In the genomic region with DNA sequence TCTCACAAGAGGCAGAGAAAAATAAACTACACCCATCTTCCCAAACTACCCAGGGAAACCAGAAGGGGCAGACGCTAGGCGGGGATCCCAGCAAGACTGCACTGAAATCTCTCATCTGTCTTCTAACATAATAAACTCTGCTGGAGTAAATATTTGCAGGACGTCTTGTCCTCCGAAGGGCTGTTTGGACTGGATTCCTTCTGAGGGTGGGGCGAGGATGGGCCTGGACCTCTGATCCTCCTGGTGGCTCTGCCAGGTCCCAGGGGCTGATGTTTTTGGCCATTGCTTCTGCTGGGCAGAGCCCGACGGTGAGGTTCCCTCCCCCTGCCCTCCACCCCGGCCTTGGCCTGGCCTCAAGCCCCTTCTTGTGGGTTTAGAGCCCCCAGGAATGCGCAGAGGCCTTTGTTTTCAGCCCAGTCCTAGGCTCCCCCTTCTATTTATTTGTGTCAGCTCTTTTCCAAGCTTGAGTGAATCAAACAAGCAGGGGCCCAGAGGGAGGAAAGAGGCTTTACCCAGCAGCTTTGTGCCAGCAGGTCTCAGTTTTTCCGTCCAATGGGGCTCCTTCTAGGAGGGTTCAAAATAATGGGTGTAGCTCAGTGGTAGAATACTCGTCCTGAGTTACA, we compare ENCODE assay signal across 9 mouse cellular contexts. TPM values are rescaled to one million over a fixed set of nuclear protein-coding genes. Genes with fewer than 3 reads are reported as not detected.
DNase-seq lines count a peak whose midpoint lies in the region; TF ChIP-seq lines count a peak whose summit lies in the region.
"Had no signal": no experiment of that assay in that cellular context is flagged by ENCODE, and none has a peak within 500 bp of the region (broad histone marks: within the 10 kb centered on the region; RNA-seq: fewer than 3 reads in every experiment).

No protein-coding gene starts in this region.

- TF ChIP-seq CTCF in ES-Bruce4 (IDR thresholded peaks at IDR 0.05; ENCODE audit: low read depth, low read length), result no peak
- no peak for TF ChIP-seq CTCF in kidney, adult 2 months (conservative IDR thresholded peaks at IDR 0.05; ENCODE audit: insufficient read depth, insufficient read length, low read depth, low read length)
- TF ChIP-seq CTCF in small intestine, adult 2 months (IDR thresholded peaks at IDR 0.05; ENCODE audit: extremely low read depth, insufficient read length, insufficient replicate concordance, low read depth, low read length), result no peak

- H3K27me3 ChIP-seq in ES-Bruce4 (ENCODE audit: control insufficient read depth, insufficient read depth, low read length, poor library complexity, severe bottlenecking), result no peaks in the 10 kb centered on the region
- H3K27me3 ChIP-seq in kidney, adult 2 months (replicated peaks; ENCODE audit: control insufficient read depth, insufficient read depth, low read length), result no peaks in the 10 kb centered on the region
- H3K27me3 ChIP-seq in small intestine, adult 2 months (ENCODE audit: control insufficient read depth, insufficient read depth, low read length), result no peaks in the 10 kb centered on the region

- no peaks in the 10 kb centered on the region for H3K36me3 ChIP-seq in ES-Bruce4 (ENCODE audit: control insufficient read depth, insufficient read depth, low read length, poor library complexity, severe bottlenecking)
- no peaks in the 10 kb centered on the region for H3K36me3 ChIP-seq in kidney, adult 2 months (ENCODE audit: control insufficient read depth, insufficient read depth, low read length)
- H3K36me3 ChIP-seq in small intestine, adult 2 months (ENCODE audit: control insufficient read depth, insufficient read depth, low read length), result no peaks in the 10 kb centered on the region

- H3K27ac ChIP-seq in ES-Bruce4 (ENCODE audit: insufficient read depth, low read length), result peak overlapping the region; percentile 30
- H3K27ac ChIP-seq in kidney, adult 2 months (ENCODE audit: insufficient read depth, low read depth, low read length), result peak overlapping the region; percentile 63
- peak overlapping the region; percentile 68 for H3K27ac ChIP-seq in small intestine, adult 2 months (ENCODE audit: insufficient read depth, low read depth, low read length)
- H3K27ac ChIP-seq: liver, embryonic 14.5 days had no signal

- peak overlapping the region; percentile 54 for H3K9ac ChIP-seq in ES-Bruce4 (ENCODE audit: low read depth, poor library complexity, severe bottlenecking)
- H3K9ac ChIP-seq: liver, embryonic 14.5 days had no signal

- no peak overlapping the region for H3K4me3 ChIP-seq in ES-Bruce4 (ENCODE audit: low read depth, low read length)
- no peak overlapping the region for H3K4me3 ChIP-seq in kidney, adult 2 months (ENCODE audit: insufficient read depth, low read depth, low read length)
- no peak overlapping the region for H3K4me3 ChIP-seq in small intestine, adult 2 months (ENCODE audit: low read depth, low read length)

- TF ChIP-seq POLR2A in ES-Bruce4 (IDR thresholded peaks at IDR 0.05; ENCODE audit: insufficient read depth, low read length), result no peak
- no peak for TF ChIP-seq POLR2A in kidney, adult 2 months (IDR thresholded peaks at IDR 0.05; ENCODE audit: low read depth, low read length)
- TF ChIP-seq POLR2A in small intestine, adult 2 months (IDR thresholded peaks at IDR 0.05; ENCODE audit: low read depth, low read length), result no peak; the same call in 1 of the 2 replicates

- no peaks in the 10 kb centered on the region for H3K9me3 ChIP-seq in ES-Bruce4 (replicated peaks; ENCODE audit: control insufficient read depth, insufficient read depth, low read length, poor library complexity, severe bottlenecking)

- no peak for TF ChIP-seq EP300 in ES-Bruce4 (IDR thresholded peaks at IDR 0.05; ENCODE audit: insufficient read depth, low read depth, low read length)

- DNase-seq in embryo, embryonic 10.5 days (ENCODE audit: low spot score), result peak; percentile 39
- DNase-seq in heart, adult 9 months (ENCODE audit: low spot score in 2 of 2), result peak; percentile 44 to 58
- DNase-seq in kidney, adult 2 months, result peak; percentile 75
- DNase-seq in lung, postnatal 10 days, result peak; percentile 89
- DNase-seq in thymus, postnatal 0 days (ENCODE audit: low spot score), result no peak
- no peak for DNase-seq in right cerebral cortex, postnatal 36 days (ENCODE audit: low spot score in 2 of 2)

- 18% methylated on average over 11 of the region's 11 CpGs for WGBS in kidney, adult 2 months
- WGBS in small intestine, adult 2 months, result 21% methylated on average over 11 of the region's 11 CpGs

- peaks cover 7% of the 10 kb centered on the region for H3K4me1 ChIP-seq in ES-Bruce4 (ENCODE audit: control insufficient read depth, insufficient read depth, low read length)
- peaks cover 37% of the 10 kb centered on the region for H3K4me1 ChIP-seq in kidney, adult 2 months (ENCODE audit: control insufficient read depth, insufficient read depth, low read length)
- peaks cover 31% of the 10 kb centered on the region for H3K4me1 ChIP-seq in small intestine, adult 2 months (ENCODE audit: control insufficient read depth, insufficient read depth, insufficient read length, low read length)

RNA-seq across cellular contexts. Expression of a gene that starts 32.6 kb away (rescaled TPM):
- polyA plus RNA-seq in ES-Bruce4 (2011; ENCODE audit: insufficient read depth, insufficient read length, low read depth, missing spikeins), result 30.3 and 30.7 TPM in 2 replicates
- polyA plus RNA-seq in kidney, adult 2 months (2012; rRNA removed), result 22.5 and 25.6 TPM in 2 replicates
- 2.3 and 5.4 TPM in 2 replicates for polyA plus RNA-seq in small intestine, adult 2 months (2012; rRNA removed)
- 3.4 and 3.8 TPM in 2 replicates for polyA plus RNA-seq in thymus, postnatal 0 days (2015; fragmentation: Nextera tagmentation; extraction: Ambion mirVana)

RNA-seq across cellular contexts. Expression of a gene that starts 38.4 kb away (rescaled TPM):
- 0.68 and 0.82 TPM in 2 replicates for polyA plus RNA-seq in ES-Bruce4 (2011; ENCODE audit: insufficient read depth, insufficient read length, low read depth, missing spikeins)
- polyA plus RNA-seq in kidney, adult 2 months (2012; rRNA removed), result 0.10 and 0.14 TPM in 2 replicates
- polyA plus RNA-seq in small intestine, adult 2 months (2012; rRNA removed), result not detected in 2 replicates
- not detected in 2 replicates for polyA plus RNA-seq in thymus, postnatal 0 days (2015; fragmentation: Nextera tagmentation; extraction: Ambion mirVana)
- polyA plus RNA-seq: liver, embryonic 14.5 days had no signal

Comparison
In these comparisons a context has a peak if more than half of its experiments do, and no peak if none do; other contexts are left out.
1. DNase-seq: peak in embryo, embryonic 10.5 days (single experiment), heart, adult 9 months (2 of 2), kidney, adult 2 months (single experiment) and lung, postnatal 10 days (single experiment); none in thymus, postnatal 0 days (single experiment) and right cerebral cortex, postnatal 36 days (0 of 2).
2. Peak in every context shown above with its lines, with median percentiles within 50 percentile points of each other: H3K27ac ChIP-seq.